Mouse (Mus musculus) megakaryocyte, embryonic 14.5 days (primary cell): ENCODE measurements around the gene Gm20388.

ENCODE experiments used
- FLI1 ChIP-seq: IDR thresholded peaks from 2 replicates; pipeline ENCODE4 v1.6.1; 2012; ENCODE audit warnings: low read length, inconsistent platforms, mixed read lengths
- GATA1 ChIP-seq: IDR thresholded peaks from 3 replicates; pipeline ENCODE4 v1.6.1; 2012; ENCODE audit warnings: mixed read lengths, low read length, inconsistent platforms, borderline replicate concordance

GRCm38 (mm10) chr8:121071454-121071853 is 1160.8 kb downstream of the Gm20388 start:
- TF ChIP-seq GATA1 (no peak), FLI1 (no peak)
